ENCODE assay signal across 13 mouse cellular contexts in the genomic region with DNA sequence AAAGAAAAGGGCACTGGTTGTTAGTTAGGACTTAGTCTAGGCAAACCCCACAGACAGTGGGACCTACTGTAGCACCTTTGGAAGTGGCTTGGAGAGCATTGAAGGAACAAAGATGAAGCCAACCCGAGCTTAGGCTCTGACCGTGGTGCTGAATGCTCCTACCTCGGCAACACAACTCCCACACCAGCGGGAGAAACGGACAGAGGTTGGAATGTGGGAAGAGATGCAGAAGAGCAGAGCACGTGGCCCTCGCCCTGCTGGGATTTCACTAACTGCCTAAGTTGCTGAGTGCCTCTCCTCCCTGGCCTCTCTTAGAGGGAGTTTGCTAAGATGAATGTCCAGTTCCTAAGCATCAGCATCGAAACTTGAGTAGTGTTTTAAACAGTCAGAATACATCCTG.
DNase-seq lines count a peak whose midpoint lies in the region; ATAC-seq lines count a peak whose summit lies in the region.
"Had no signal": no experiment of that assay in that cellular context is flagged by ENCODE, and none has a peak within 500 bp of the region (broad histone marks: within the 10 kb centered on the region; RNA-seq: fewer than 3 reads in every experiment).

No protein-coding gene starts in this region.

- 12% methylated on average over 8 of the region's 8 CpGs for WGBS in neural tube, embryonic 11.5 days
- WGBS in neural tube, embryonic 15.5 days: 16% methylated on average over 8 of the region's 8 CpGs

- no peaks in the 10 kb centered on the region for H3K27me3 ChIP-seq in neural tube, embryonic 11.5 days (ENCODE audit: control insufficient read depth, insufficient read depth, low read length)
- H3K27me3 ChIP-seq in neural tube, embryonic 15.5 days (replicated peaks): no peaks in the 10 kb centered on the region
- H3K27me3 ChIP-seq: midbrain, embryonic 12.5 days; neural tube, embryonic 13.5 days had no signal

- peak; percentile 25 to 44 for DNase-seq in heart, postnatal 10 days
- DNase-seq in heart, postnatal 25 days (ENCODE audit: low spot score): no peak
- peak; percentile 43 for DNase-seq in neural tube, embryonic 11.5 days (ENCODE audit: low spot score)
- peak; percentile 52 for DNase-seq in embryo, embryonic 9.5 days (ENCODE audit: extremely low spot score)
- DNase-seq in retina, postnatal 1 day: peak; percentile 28
- no peak for DNase-seq in right cerebral cortex, postnatal 14 days
- DNase-seq: cerebellum, postnatal 14 days had no signal

- no peaks in the 10 kb centered on the region for H3K4me1 ChIP-seq in neural tube, embryonic 11.5 days (ENCODE audit: control insufficient read depth, insufficient read depth, low read length)
- peaks cover 9% of the 10 kb centered on the region; the same call in 1 of the 2 replicates for H3K4me1 ChIP-seq in neural tube, embryonic 15.5 days

- H3K4me3 ChIP-seq in neural tube, embryonic 11.5 days (ENCODE audit: low read depth, low read length): no peak overlapping the region
- no peak overlapping the region for H3K4me3 ChIP-seq in neural tube, embryonic 15.5 days (replicated peaks)
- H3K4me3 ChIP-seq: erythroblast, embryonic 14.5 days; midbrain, embryonic 12.5 days; neural tube, embryonic 13.5 days had no signal

- intact Hi-C loops in heart, postnatal 10 days (cut with DNase I): no loop called here
- intact Hi-C loops in heart, postnatal 25 days (cut with DNase I): no loop called here

- no peaks in the 10 kb centered on the region for H3K36me3 ChIP-seq in neural tube, embryonic 11.5 days (ENCODE audit: control insufficient read depth, insufficient read depth, low read length)
- no peaks in the 10 kb centered on the region for H3K36me3 ChIP-seq in neural tube, embryonic 15.5 days
- H3K36me3 ChIP-seq: midbrain, embryonic 12.5 days; neural tube, embryonic 13.5 days had no signal

- no peak for ATAC-seq in neural tube, embryonic 11.5 days (ENCODE audit: insufficient read depth, low FRiP score, low TSS enrichment)
- no peak for ATAC-seq in neural tube, embryonic 15.5 days (ENCODE audit: low FRiP score)
- no peak for ATAC-seq in megakaryocyte, adult 5-6 weeks (ENCODE audit: poor library complexity, severe bottlenecking)
- ATAC-seq: CD4-positive, CD25-positive, alpha-beta regulatory T cell, adult 4 months had no signal

- H3K27ac ChIP-seq in neural tube, embryonic 11.5 days (ENCODE audit: low read depth, low read length): no peak overlapping the region
- H3K27ac ChIP-seq in neural tube, embryonic 15.5 days (replicated peaks): no peak overlapping the region
- H3K27ac ChIP-seq: midbrain, embryonic 12.5 days; neural tube, embryonic 13.5 days had no signal

- H3K4me2 ChIP-seq in neural tube, embryonic 11.5 days (ENCODE audit: low read depth): no peak overlapping the region
- no peak overlapping the region for H3K4me2 ChIP-seq in neural tube, embryonic 15.5 days
- H3K4me2 ChIP-seq: midbrain, embryonic 12.5 days; neural tube, embryonic 13.5 days had no signal

- H3K9ac ChIP-seq in neural tube, embryonic 11.5 days (ENCODE audit: low read length): no peak overlapping the region
- H3K9ac ChIP-seq in neural tube, embryonic 15.5 days (replicated peaks): no peak overlapping the region
- H3K9ac ChIP-seq: midbrain, embryonic 12.5 days; neural tube, embryonic 13.5 days had no signal

- H3K9me3 ChIP-seq in neural tube, embryonic 11.5 days (ENCODE audit: control insufficient read depth, low read length): no peaks in the 10 kb centered on the region
- no peaks in the 10 kb centered on the region for H3K9me3 ChIP-seq in neural tube, embryonic 15.5 days (replicated peaks)
- H3K9me3 ChIP-seq: midbrain, embryonic 12.5 days; neural tube, embryonic 13.5 days had no signal

Comparison
In these comparisons a context has a peak if more than half of its experiments do, and no peak if none do; other contexts are left out.
1. DNase-seq: peak in heart, postnatal 10 days (2 of 2), neural tube, embryonic 11.5 days (single experiment), embryo, embryonic 9.5 days (single experiment) and retina, postnatal 1 day (single experiment); none in heart, postnatal 25 days (single experiment) and right cerebral cortex, postnatal 14 days (single experiment).